ENCODE assay signal across 10 mouse cellular contexts in the genomic region with DNA sequence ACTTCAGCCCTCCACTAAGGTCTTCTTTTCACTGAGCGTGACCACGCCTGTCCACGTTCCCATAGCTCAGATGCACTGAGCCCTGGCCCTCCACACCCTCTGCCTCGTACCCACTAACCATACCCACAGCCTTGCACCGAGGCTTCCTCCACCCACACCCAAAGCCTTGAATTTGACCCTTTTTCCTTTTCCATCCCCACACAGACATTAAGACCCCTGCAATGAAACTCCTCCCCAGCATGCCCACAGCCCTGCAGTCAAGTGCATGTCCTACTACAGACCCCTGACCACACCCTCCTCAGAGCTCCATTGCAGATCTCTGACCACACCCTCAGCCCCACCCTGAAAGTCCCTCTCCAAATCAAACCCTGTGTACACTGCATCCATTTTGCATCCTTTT. TPM values are rescaled to one million over a fixed set of nuclear protein-coding genes. Genes with fewer than 3 reads are reported as not detected.
DNase-seq lines count a peak whose midpoint lies in the region; ATAC-seq and TF ChIP-seq lines count a peak whose summit lies in the region.
"Had no signal": no experiment of that assay in that cellular context is flagged by ENCODE, and none has a peak within 500 bp of the region (broad histone marks: within the 10 kb centered on the region; RNA-seq: fewer than 3 reads in every experiment).

No protein-coding gene starts in this region.

- ATAC-seq in hindbrain, embryonic 14.5 days (ENCODE audit: low FRiP score) = no peak
- ATAC-seq in midbrain, embryonic 15.5 days (replicated peaks) = no peak

- H3K4me2 ChIP-seq in hindbrain, embryonic 14.5 days (replicated peaks) = peak overlapping the region; percentile 63
- peak overlapping the region; percentile 67 for H3K4me2 ChIP-seq in midbrain, embryonic 15.5 days

- intact Hi-C loops in gastrocnemius, adult 2 months (cut with DNase I) = loop anchor here (2.0 kb wide), 1 partner anchor 31 kb away; no protein-coding TSS in a partner anchor
- intact Hi-C loops in heart, postnatal 25 days (cut with DNase I) = no loop called here

- no peak for TF ChIP-seq CTCF in gastrocnemius, adult 2 months (IDR thresholded peaks at IDR 0.05)

- WGBS in hindbrain, embryonic 14.5 days = 79% methylated on average over 5 of the region's 5 CpGs
- 78% methylated on average over 5 of the region's 5 CpGs for WGBS in midbrain, embryonic 15.5 days

- no peaks in the 10 kb centered on the region for H3K27me3 ChIP-seq in hindbrain, embryonic 14.5 days (ENCODE audit: control insufficient read depth, insufficient read depth, low read length)
- H3K27me3 ChIP-seq in midbrain, embryonic 15.5 days (replicated peaks) = 0 out of 2 replicates have a peak, but pooled peaks cover 3% of the 10 kb centered on the region

- peak overlapping the region; percentile 82 for H3K27ac ChIP-seq in gastrocnemius, adult 2 months
- no peak overlapping the region for H3K27ac ChIP-seq in brown adipose tissue, adult 24 weeks (replicated peaks; ENCODE audit: low read depth, low read length)
- H3K27ac ChIP-seq in hindbrain, embryonic 14.5 days = peak overlapping the region; percentile 74
- peak overlapping the region; percentile 67 for H3K27ac ChIP-seq in midbrain, embryonic 15.5 days

- no peak for DNase-seq in gastrocnemius, adult 2 months
- no peak for DNase-seq in gastrocnemius, postnatal 25 days
- DNase-seq in hindbrain, embryonic 14.5 days (ENCODE audit: low spot score) = no peak
- DNase-seq in kidney, adult 9 months = no peak
- DNase-seq in heart, postnatal 25 days (ENCODE audit: low spot score) = no peak
- DNase-seq in layer of hippocampus, postnatal 25 days (ENCODE audit: extremely low spot score in 1 of 2, low spot score in 1 of 2) = no peak

- H3K4me3 ChIP-seq in gastrocnemius, adult 2 months = peak overlapping the region; percentile 74
- peak overlapping the region; percentile 59 for H3K4me3 ChIP-seq in brown adipose tissue, adult 24 weeks (ENCODE audit: insufficient read depth, low read depth, low read length)
- H3K4me3 ChIP-seq in hindbrain, embryonic 14.5 days (replicated peaks; ENCODE audit: low read length) = peak overlapping the region; percentile 36
- peak overlapping the region; percentile 43 for H3K4me3 ChIP-seq in midbrain, embryonic 15.5 days
- H3K4me3 ChIP-seq: erythroblast, embryonic 14.5 days had no signal

- peaks cover 22% of the 10 kb centered on the region for H3K4me1 ChIP-seq in brown adipose tissue, adult 24 weeks (ENCODE audit: control insufficient read depth, insufficient read depth, insufficient read length, low read length)
- H3K4me1 ChIP-seq in hindbrain, embryonic 14.5 days (replicated peaks; ENCODE audit: control insufficient read depth, insufficient read depth, low read length) = peaks cover 53% of the 10 kb centered on the region
- H3K4me1 ChIP-seq in midbrain, embryonic 15.5 days = peaks cover 52% of the 10 kb centered on the region

- H3K9me3 ChIP-seq in hindbrain, embryonic 14.5 days (ENCODE audit: control insufficient read depth, low read length) = no peaks in the 10 kb centered on the region
- H3K9me3 ChIP-seq in midbrain, embryonic 15.5 days = no peaks in the 10 kb centered on the region

- peaks cover 12% of the 10 kb centered on the region for H3K36me3 ChIP-seq in hindbrain, embryonic 14.5 days (replicated peaks; ENCODE audit: control insufficient read depth, insufficient read depth)
- no peaks in the 10 kb centered on the region for H3K36me3 ChIP-seq in midbrain, embryonic 15.5 days (replicated peaks)

- H3K9ac ChIP-seq in hindbrain, embryonic 14.5 days = peak overlapping the region; percentile 67
- peak overlapping the region; percentile 30; the same call in 1 of the 2 replicates for H3K9ac ChIP-seq in midbrain, embryonic 15.5 days

RNA-seq across cellular contexts. Expression of gene Tppp3, which starts 1.5 kb away (rescaled TPM):
- total RNA-seq in gastrocnemius, adult 2 months (2021) = 10 to 100 TPM; 52.8 to 53.4 TPM
- 10 to 100 TPM; 86.7 to 99.2 TPM for total RNA-seq in gastrocnemius, postnatal 25 days (2021)
- 29.6 and 45.2 TPM in 2 replicates for polyA plus RNA-seq in brown adipose tissue, adult 24 weeks (2012; ENCODE audit: insufficient read depth, insufficient read length, missing spikeins)
- polyA plus RNA-seq in hindbrain, embryonic 14.5 days (2014; fragmentation: Nextera tagmentation; extraction: Ambion mirVana) = 204 and 207 TPM in 2 replicates
- polyA plus RNA-seq in midbrain, embryonic 15.5 days (2015; fragmentation: Nextera tagmentation; extraction: Ambion mirVana) = 125 and 127 TPM in 2 replicates
- 10 to 100 TPM; 51.4 TPM for total RNA-seq in heart, postnatal 25 days (2021)
- total RNA-seq in layer of hippocampus, postnatal 25 days (2021) = 10 to 100 TPM; 26.7 to 33.7 TPM

RNA-seq across cellular contexts. Expression of gene Zdhhc1, which starts 26.9 kb away (rescaled TPM):
- 10 to 100 TPM in 1 of 2 experiments, 1 to 10 TPM in 1; 9.6 to 11.2 TPM for total RNA-seq in gastrocnemius, adult 2 months (2021)
- 10 to 100 TPM in 1 of 2 experiments, 1 to 10 TPM in 1; 8.7 to 10.1 TPM for total RNA-seq in gastrocnemius, postnatal 25 days (2021)
- 8.7 and 10.2 TPM in 2 replicates for polyA plus RNA-seq in brown adipose tissue, adult 24 weeks (2012; ENCODE audit: insufficient read depth, insufficient read length, missing spikeins)
- polyA plus RNA-seq in hindbrain, embryonic 14.5 days (2014; fragmentation: Nextera tagmentation; extraction: Ambion mirVana) = 32.7 and 33.1 TPM in 2 replicates
- 36.5 and 39.9 TPM in 2 replicates for polyA plus RNA-seq in midbrain, embryonic 15.5 days (2015; fragmentation: Nextera tagmentation; extraction: Ambion mirVana)
- total RNA-seq in heart, postnatal 25 days (2021) = 10 to 100 TPM; 12.8 to 13.6 TPM
- total RNA-seq in layer of hippocampus, postnatal 25 days (2021) = 10 to 100 TPM; 27.6 to 34.0 TPM

RNA-seq across cellular contexts. Expression of gene Hsd11b2, which starts 48.7 kb away (rescaled TPM):
- not detected for total RNA-seq in gastrocnemius, adult 2 months (2021)
- under 1 TPM; 0.51 to 0.61 TPM for total RNA-seq in gastrocnemius, postnatal 25 days (2021)
- polyA plus RNA-seq in brown adipose tissue, adult 24 weeks (2012; ENCODE audit: insufficient read depth, insufficient read length, missing spikeins) = not detected in 2 replicates
- 6.1 and 7.0 TPM in 2 replicates for polyA plus RNA-seq in hindbrain, embryonic 14.5 days (2014; fragmentation: Nextera tagmentation; extraction: Ambion mirVana)
- 4.7 and 4.9 TPM in 2 replicates for polyA plus RNA-seq in midbrain, embryonic 15.5 days (2015; fragmentation: Nextera tagmentation; extraction: Ambion mirVana)
- under 1 TPM; 0.13 to 0.36 TPM for total RNA-seq in heart, postnatal 25 days (2021)
- under 1 TPM in 1 of 2 experiments, not detected in 1; 0.15 TPM for total RNA-seq in layer of hippocampus, postnatal 25 days (2021)
- polyA plus RNA-seq: erythroblast, embryonic 14.5 days had no signal

RNA-seq across cellular contexts. Expression of gene Lrrc36, which starts 56.4 kb away (rescaled TPM):
- under 1 TPM; 0.64 to 0.73 TPM for total RNA-seq in gastrocnemius, adult 2 months (2021)
- under 1 TPM; 0.41 to 0.67 TPM for total RNA-seq in gastrocnemius, postnatal 25 days (2021)
- polyA plus RNA-seq in brown adipose tissue, adult 24 weeks (2012; ENCODE audit: insufficient read depth, insufficient read length, missing spikeins) = 0.88 and 1.0 TPM in 2 replicates
- polyA plus RNA-seq in hindbrain, embryonic 14.5 days (2014; fragmentation: Nextera tagmentation; extraction: Ambion mirVana) = 0.44 and 0.78 TPM in 2 replicates
- polyA plus RNA-seq in midbrain, embryonic 15.5 days (2015; fragmentation: Nextera tagmentation; extraction: Ambion mirVana) = 0.97 and 1.3 TPM in 2 replicates
- total RNA-seq in heart, postnatal 25 days (2021) = under 1 TPM; 0.42 to 0.73 TPM
- total RNA-seq in layer of hippocampus, postnatal 25 days (2021) = under 1 TPM; 0.34 to 0.59 TPM

RNA-seq across cellular contexts. Expression of gene Kctd19, which starts 56.5 kb away (rescaled TPM):
- total RNA-seq in gastrocnemius, adult 2 months (2021) = under 1 TPM in 1 of 2 experiments, not detected in 1; 0.23 TPM
- total RNA-seq in gastrocnemius, postnatal 25 days (2021) = not detected
- not detected in 2 replicates for polyA plus RNA-seq in brown adipose tissue, adult 24 weeks (2012; ENCODE audit: insufficient read depth, insufficient read length, missing spikeins)
- 0.10 TPM in 1 of 2 replicates, not detected in the other for polyA plus RNA-seq in hindbrain, embryonic 14.5 days (2014; fragmentation: Nextera tagmentation; extraction: Ambion mirVana)
- polyA plus RNA-seq in midbrain, embryonic 15.5 days (2015; fragmentation: Nextera tagmentation; extraction: Ambion mirVana) = not detected in 2 replicates
- total RNA-seq in heart, postnatal 25 days (2021) = under 1 TPM in 1 of 2 experiments, not detected in 1; 0.44 TPM
- total RNA-seq in layer of hippocampus, postnatal 25 days (2021) = not detected
- total RNA-seq: layer of hippocampus, postnatal 14 days had no signal
- polyA plus RNA-seq: erythroblast, embryonic 14.5 days had no signal
